Mouse (Mus musculus): ENCODE results near the gene Gcnt4. TPM values are rescaled to one million over a fixed set of nuclear protein-coding genes. Genes with fewer than 3 reads are reported as not detected.
A peak's percentile ranks its signal among the peaks of the same experiment; 100 is the strongest.
"Not testable (repeated sequence)": the region's sequence is repeated elsewhere in the genome, so short reads cannot be mapped to it uniquely, and the experiment has no call there.

Gene Gcnt4
- polyA plus RNA-seq (2015; fragmentation: Nextera tagmentation; extraction: Ambion mirVana), result 0.36 and 0.44 TPM in 2 replicates

DNA sequence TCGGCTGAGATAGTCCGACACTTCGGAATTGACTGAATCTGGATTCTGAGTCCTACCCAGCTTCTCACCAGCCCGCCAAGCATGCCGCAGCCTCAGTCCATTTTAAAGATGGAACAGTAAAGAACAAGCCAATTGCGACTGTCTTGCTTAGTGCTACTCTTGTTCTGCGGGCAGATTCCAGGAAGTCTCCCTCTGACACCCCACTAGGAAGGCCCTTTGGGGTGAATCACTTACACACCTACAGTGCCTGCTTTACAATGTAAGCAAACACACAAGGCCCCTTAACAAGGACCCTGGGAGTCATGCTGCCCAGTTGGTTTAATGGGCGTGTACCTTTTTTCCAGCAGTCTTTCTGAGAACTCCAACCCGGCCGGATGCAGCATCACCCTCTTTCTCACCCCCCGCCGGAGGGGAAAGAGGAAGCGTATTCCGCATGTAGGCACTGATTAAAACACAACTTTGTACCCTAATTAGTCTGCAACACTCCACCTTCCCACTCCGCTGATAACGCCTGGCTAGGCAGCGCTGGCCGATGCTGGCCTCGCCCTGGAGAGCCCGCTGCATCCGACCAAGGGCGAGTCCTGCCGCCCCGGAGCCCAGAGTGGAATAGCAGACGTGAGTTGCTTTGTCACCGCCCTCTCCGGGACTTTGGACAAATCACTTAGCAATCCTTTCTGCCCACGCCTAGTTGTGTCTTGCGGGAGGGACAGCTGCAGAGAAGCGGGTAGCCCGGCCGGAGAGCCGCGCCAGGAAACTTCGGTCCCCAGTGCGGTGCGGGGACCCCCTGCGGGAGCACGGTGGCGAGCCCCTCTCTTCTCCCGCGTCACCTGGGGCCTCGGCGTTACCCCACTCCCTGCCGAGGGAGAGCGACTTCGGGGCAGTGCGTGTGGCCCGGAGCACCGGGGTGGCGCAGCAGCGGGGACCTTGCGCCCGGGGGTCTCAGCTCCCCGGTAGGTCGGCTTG, at the start of gene Gcnt4:
Gcnt4 (plus strand) TSS at position 691 of the 963 bp plus-strand sequence.
- WGBS, result 9% methylated on average over 56 of the region's 56 CpGs
- Histone ChIP-seq H3K9ac (peak within 1 kb of the TSS; percentile 85), H3K27ac (replicated peaks) (no peak within 1 kb of the TSS)

GRCm38 (mm10) chr13:96878220-96879057, 46.0 kb upstream of the Gcnt4 start:
- Histone ChIP-seq H3K4me1 (no peaks in the 10 kb centered on the region), H3K9ac (no peak overlapping the region), H3K36me3 (no peaks in the 10 kb centered on the region), H3K27me3 (replicated peaks) (no peaks in the 10 kb centered on the region), H3K9me3 (no peaks in the 10 kb centered on the region), H3K4me2 (no peak overlapping the region), H3K27ac (replicated peaks) (no peak overlapping the region), H3K4me3 (no peak overlapping the region)
- no peak for ATAC-seq (ENCODE audit: extremely low read depth, insufficient number of reproducible peaks, low FRiP score, low TSS enrichment)
- WGBS, result 71% methylated on average over 12 of the region's 12 CpGs

More for the DNA sequence above, at the start of gene Gcnt4:
- Histone ChIP-seq H3K36me3 (no peaks in the 10 kb centered on the region), H3K27me3 (replicated peaks) (peaks cover 30% of the 10 kb centered on the region), H3K4me3 (peak within 1 kb of the TSS; percentile 78), H3K4me2 (peak within 1 kb of the TSS; percentile 96), H3K4me1 (no peaks in the 10 kb centered on the region), H3K9me3 (no peaks in the 10 kb centered on the region)
- ATAC-seq (ENCODE audit: extremely low read depth, insufficient number of reproducible peaks, low FRiP score, low TSS enrichment), result no peak; the same call in 1 of the 2 replicates

DNA sequence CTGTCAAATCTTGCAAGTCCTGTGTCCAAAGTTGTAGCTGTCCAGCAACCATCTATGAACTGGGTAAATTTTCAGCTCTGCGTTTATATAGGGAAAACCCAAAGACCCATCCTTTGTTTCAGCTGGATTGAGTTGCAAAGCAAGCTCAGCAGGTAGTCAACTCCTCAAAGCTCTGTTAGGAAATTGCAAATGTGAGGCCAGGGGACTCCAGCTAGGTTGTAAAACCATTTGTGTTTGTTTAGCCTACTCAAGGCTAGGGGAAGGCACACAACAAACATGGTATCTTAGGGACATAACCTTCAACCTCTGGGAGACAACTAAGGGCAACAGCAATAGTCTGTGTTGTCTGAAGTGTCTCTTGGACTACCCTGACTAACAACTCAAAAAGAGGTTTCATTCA, 40.0 kb upstream of the Gcnt4 start:
- Histone ChIP-seq H3K4me2 (no peak overlapping the region), H3K27ac (replicated peaks) (no peak overlapping the region), H3K9me3 (no peaks in the 10 kb centered on the region), H3K4me3 (no peak overlapping the region), H3K4me1 (no peaks in the 10 kb centered on the region), H3K36me3 (no peaks in the 10 kb centered on the region), H3K9ac (no peak overlapping the region), H3K27me3 (replicated peaks) (no peaks in the 10 kb centered on the region)
- no peak for ATAC-seq (ENCODE audit: extremely low read depth, insufficient number of reproducible peaks, low FRiP score, low TSS enrichment)
- WGBS, result 36% methylated on average over 1 of the region's 1 CpGs

DNA sequence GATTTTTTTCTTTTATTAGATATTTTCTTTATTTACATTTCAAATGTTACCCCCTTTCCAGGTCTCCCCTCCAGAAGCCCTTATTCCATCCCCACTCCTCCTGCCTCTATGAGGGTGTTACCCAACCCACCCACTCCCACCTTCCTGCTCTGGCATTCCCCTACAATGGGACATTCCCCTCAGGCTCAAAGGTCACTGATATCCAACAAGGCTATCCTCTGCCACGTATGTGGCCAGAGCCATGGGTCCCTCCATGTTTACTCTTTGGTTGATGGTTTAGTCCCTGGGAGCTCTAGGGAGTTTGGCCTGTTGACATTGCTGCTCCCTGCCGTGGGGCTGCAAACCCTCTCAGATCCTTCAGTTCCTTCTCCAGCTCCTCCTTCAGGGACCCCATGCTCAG, 34.5 kb upstream of the Gcnt4 start:
- Histone ChIP-seq H3K4me1 (no peaks in the 10 kb centered on the region), H3K4me3 (no peak overlapping the region), H3K27ac (replicated peaks) (no peak overlapping the region), H3K36me3 (no peaks in the 10 kb centered on the region), H3K4me2 (no peak overlapping the region), H3K27me3 (replicated peaks) (no peaks in the 10 kb centered on the region), H3K9me3 (no peaks in the 10 kb centered on the region), H3K9ac (no peak overlapping the region)
- 42% methylated on average over 2 of the region's 2 CpGs for WGBS
- no peak for ATAC-seq (ENCODE audit: extremely low read depth, insufficient number of reproducible peaks, low FRiP score, low TSS enrichment)

DNA sequence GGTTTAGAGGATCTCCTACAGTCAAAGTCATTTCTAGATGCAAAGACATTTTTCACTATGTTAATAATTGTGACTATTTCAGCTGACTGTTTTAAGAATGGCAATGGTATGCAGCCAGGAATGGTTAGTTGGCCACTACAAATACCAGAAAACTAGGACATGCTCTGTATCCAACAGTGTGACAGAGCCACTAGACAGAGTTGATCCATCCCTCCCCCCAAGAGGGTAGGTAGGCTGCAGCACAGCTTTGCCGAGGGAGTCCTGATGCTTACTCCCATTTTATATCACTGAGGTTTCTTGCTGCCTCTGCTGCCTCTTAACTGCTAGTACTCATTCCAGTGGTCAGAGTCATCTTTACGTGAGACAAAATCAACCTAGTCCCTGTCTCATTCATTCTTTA, 29.3 kb upstream of the Gcnt4 start:
- Histone ChIP-seq H3K27me3 (replicated peaks) (no peaks in the 10 kb centered on the region), H3K36me3 (no peaks in the 10 kb centered on the region), H3K4me1 (no peaks in the 10 kb centered on the region), H3K9ac (no peak overlapping the region), H3K27ac (replicated peaks) (no peak overlapping the region), H3K4me3 (no peak overlapping the region), H3K9me3 (no peaks in the 10 kb centered on the region), H3K4me2 (no peak overlapping the region)
- ATAC-seq (ENCODE audit: extremely low read depth, insufficient number of reproducible peaks, low FRiP score, low TSS enrichment), result no peak
- WGBS, result 56% methylated on average over 2 of the region's 2 CpGs

DNA sequence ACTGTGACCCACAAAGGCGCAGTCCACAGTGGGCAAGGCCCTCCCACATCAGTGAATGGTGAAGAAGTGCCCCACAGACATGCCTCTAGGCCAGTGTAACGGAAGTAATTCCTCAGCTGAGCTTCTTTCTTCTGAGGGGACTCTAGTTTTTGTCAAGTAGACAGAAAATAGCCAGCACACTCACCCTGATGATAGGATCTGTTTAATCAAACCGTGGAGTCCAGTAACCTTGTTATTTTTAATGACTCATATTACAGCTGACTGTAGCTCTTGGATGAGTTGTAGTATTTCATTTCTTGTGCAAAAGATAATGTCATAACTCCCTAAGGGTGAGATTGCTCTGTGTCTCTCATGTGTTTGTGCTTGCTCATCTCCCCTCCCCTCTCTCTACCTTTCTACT, 17.8 kb upstream of the Gcnt4 start:
- WGBS, result 50% methylated on average over 3 of the region's 3 CpGs
- no peak overlapping the region for H3K4me2 ChIP-seq

DNA sequence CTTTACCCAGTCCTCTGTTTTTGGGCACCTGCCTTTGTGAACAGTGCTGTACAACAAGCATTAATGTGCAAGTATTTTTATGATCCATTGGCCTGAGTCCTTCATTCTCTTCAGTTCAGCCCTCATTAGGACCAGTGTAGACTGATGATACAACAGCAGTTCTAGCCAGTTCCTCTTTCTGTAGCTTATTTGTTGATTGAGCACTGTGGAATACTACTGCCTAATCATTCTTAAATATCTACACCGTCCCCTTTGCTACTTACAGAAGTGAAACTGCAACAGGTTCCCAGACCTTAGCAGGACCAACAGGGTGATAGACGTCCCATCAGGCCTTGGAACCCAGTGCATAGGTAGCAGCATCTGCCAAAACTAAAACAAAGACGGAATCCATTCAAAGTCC, 13.3 kb upstream of the Gcnt4 start:
- no peaks in the 10 kb centered on the region for H3K9me3 ChIP-seq
- no peaks in the 10 kb centered on the region for H3K27me3 ChIP-seq (replicated peaks)
- no peak for ATAC-seq (ENCODE audit: extremely low read depth, insufficient number of reproducible peaks, low FRiP score, low TSS enrichment)
- H3K4me2 ChIP-seq, result no peak overlapping the region
- no peaks in the 10 kb centered on the region for H3K4me1 ChIP-seq
- no peaks in the 10 kb centered on the region for H3K36me3 ChIP-seq
- 73% methylated on average over 3 of the region's 3 CpGs for WGBS
- no peak overlapping the region for H3K9ac ChIP-seq
- no peak overlapping the region for H3K27ac ChIP-seq (replicated peaks)
- H3K4me3 ChIP-seq, result no peak overlapping the region

More for the DNA sequence above, 17.8 kb upstream of the Gcnt4 start:
- no peaks in the 10 kb centered on the region for H3K4me1 ChIP-seq
- H3K27me3 ChIP-seq (replicated peaks), result no peaks in the 10 kb centered on the region
- ATAC-seq (ENCODE audit: extremely low read depth, insufficient number of reproducible peaks, low FRiP score, low TSS enrichment), result no peak
- H3K4me3 ChIP-seq, result no peak overlapping the region
- H3K27ac ChIP-seq (replicated peaks), result no peak overlapping the region
- H3K9me3 ChIP-seq, result no peaks in the 10 kb centered on the region
- no peak overlapping the region for H3K9ac ChIP-seq
- no peaks in the 10 kb centered on the region for H3K36me3 ChIP-seq

DNA sequence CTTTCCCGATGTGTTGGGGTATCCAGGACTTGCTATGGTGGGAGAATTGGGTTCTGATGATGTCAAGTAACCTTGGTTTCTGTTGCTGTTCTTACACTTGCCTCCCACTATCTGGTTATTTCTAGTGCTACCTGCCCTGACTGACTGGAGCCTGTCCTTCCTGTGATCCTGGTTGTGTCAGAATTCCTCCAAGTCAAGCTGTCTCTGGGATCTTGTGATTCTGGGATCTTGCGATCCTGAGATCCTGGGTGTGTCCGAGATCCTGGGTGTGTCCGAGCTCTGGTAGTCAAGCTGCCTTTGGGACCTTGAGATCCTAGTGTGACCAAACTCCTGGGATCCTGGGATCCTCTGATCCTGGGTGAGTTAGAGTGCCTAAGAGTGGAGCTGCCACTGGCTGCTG, 1.4 kb upstream of the Gcnt4 start:
- not testable (repeated sequence) for H3K4me1 ChIP-seq; H3K36me3 ChIP-seq; H3K9ac ChIP-seq; ATAC-seq (ENCODE audit: extremely low read depth, insufficient number of reproducible peaks, low FRiP score, low TSS enrichment); H3K9me3 ChIP-seq; H3K4me3 ChIP-seq; H3K27ac ChIP-seq (replicated peaks); H3K4me2 ChIP-seq
- H3K27me3 ChIP-seq (replicated peaks), result peaks cover 30% of the 10 kb centered on the region
- WGBS, result 93% methylated on average over 4 of the region's 4 CpGs

- H3K4me2 ChIP-seq, result peak overlapping the region; percentile 96
- no peaks in the 10 kb centered on the region for H3K4me1 ChIP-seq
- peak overlapping the region; percentile 85 for H3K9ac ChIP-seq
- H3K27ac ChIP-seq (replicated peaks), result no peak overlapping the region
- peak overlapping the region; percentile 78 for H3K4me3 ChIP-seq
- H3K36me3 ChIP-seq, result no peaks in the 10 kb centered on the region
- 1% methylated on average over 53 of the region's 53 CpGs for WGBS
- no peak for ATAC-seq (ENCODE audit: extremely low read depth, insufficient number of reproducible peaks, low FRiP score, low TSS enrichment)
- peaks cover 30% of the 10 kb centered on the region for H3K27me3 ChIP-seq (replicated peaks)
- no peaks in the 10 kb centered on the region for H3K9me3 ChIP-seq
Observed at GRCm38 (mm10) chr13:96924985-96925745, 676 bp downstream of the Gcnt4 start.

DNA sequence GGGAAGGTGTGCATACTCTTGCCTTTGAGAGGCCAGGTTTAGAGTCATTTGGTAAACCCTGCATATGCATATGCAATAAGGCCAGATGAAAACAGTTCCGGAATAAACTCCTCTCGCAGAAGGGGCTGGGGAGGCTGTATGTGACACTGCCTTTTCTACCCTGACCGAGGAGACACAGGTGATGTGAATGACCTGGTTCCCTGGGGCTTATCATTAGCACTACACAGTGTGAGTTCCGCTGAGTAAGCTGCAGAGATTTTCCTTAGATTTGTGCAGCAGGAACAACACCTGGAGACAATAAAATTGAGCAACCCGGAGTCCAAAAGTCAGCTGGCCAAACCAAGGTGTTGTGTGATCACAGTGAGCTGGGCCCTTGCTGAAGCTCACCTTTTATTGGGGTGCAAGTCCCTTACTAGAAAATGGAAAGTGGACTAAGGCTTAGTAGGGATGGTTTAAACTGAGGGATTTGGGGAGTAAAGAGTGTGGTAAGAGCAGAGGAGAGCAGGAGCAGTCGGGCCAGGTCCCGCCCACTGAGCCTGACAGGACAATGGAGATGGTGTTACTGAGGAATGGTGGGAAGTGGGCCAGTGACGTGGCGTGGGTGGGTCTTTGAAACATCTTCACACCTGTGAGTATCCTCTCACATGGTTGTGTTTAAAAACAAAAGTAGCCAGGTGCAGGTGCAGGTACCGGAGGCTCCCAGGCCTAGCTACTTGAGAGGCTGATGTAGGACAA, 1.7 kb downstream of the Gcnt4 start:
- H3K4me2 ChIP-seq, result peak overlapping the region; percentile 96; the same call in 1 of the 2 replicates
- 48% methylated on average over 10 of the region's 10 CpGs for WGBS

More for the DNA sequence above, 1.7 kb downstream of the Gcnt4 start:
- no peak overlapping the region for H3K27ac ChIP-seq (replicated peaks)
- no peaks in the 10 kb centered on the region for H3K9me3 ChIP-seq
- H3K27me3 ChIP-seq (replicated peaks), result peaks cover 30% of the 10 kb centered on the region
- H3K4me3 ChIP-seq, result no peak overlapping the region
- no peak overlapping the region for H3K9ac ChIP-seq
- H3K4me1 ChIP-seq, result no peaks in the 10 kb centered on the region
- H3K36me3 ChIP-seq, result no peaks in the 10 kb centered on the region
- ATAC-seq (ENCODE audit: extremely low read depth, insufficient number of reproducible peaks, low FRiP score, low TSS enrichment), result no peak

Measured in heart, embryonic 13.5 days (tissue).